Mouse (Mus musculus) CH12.LX (cell line): ENCODE results near the gene Gtf2ird2. TPM values are rescaled to one million over a fixed set of nuclear protein-coding genes. Genes with fewer than 3 reads are reported as not detected.

Source experiments
- DNase-seq: peaks from one replicate; pipeline ENCODE4 v3.0.0-alpha.2; 2013; ENCODE audit errors: extremely low read depth
- H3K27ac ChIP-seq: 2 replicates; pipeline ENCODE4 v1.5.1; 2012; ENCODE audit warnings: low read depth, mild to moderate bottlenecking, control low read depth, moderate library complexity; ENCODE audit not compliant: insufficient read depth
- H3K27me3 ChIP-seq: replicated peaks from 2 replicates; pipeline ENCODE3; 2012; ENCODE audit warnings: inconsistent platforms
- H3K36me3 ChIP-seq, 2 experiments: replicated peaks in 1 of 2; 2 replicates each; pipeline versions ENCODE3 to v1.6.1; 2012; ENCODE audit warnings: inconsistent platforms in 1 of 2, low read length in 1 of 2, mild to moderate bottlenecking in 1 of 2, mixed read lengths in 1 of 2, moderate library complexity in 1 of 2; ENCODE audit not compliant: control insufficient read depth in 1 of 2, insufficient read depth in 1 of 2
- H3K4me1 ChIP-seq, 2 experiments: 2 replicates each; pipeline ENCODE4 v1.6.1; 2012; ENCODE audit warnings: inconsistent platforms in 1 of 2, moderate library complexity in 1 of 2; ENCODE audit not compliant: insufficient read depth in 2 of 2, control insufficient read depth in 1 of 2
- H3K4me2 ChIP-seq: 2 replicates; pipeline ENCODE4 v1.6.1; 2012; ENCODE audit warnings: low read depth, mild to moderate bottlenecking, control low read depth; ENCODE audit not compliant: poor library complexity, insufficient read depth, severe bottlenecking
- H3K4me3 ChIP-seq, 3 experiments: fragments of 150-350 bp in 1 of 3; sonication (generic) in 1 of 3; replicated peaks in 1 of 3; 2 replicates each; pipeline versions ENCODE3 to v1.5.1; 2011 to 2012; ENCODE audit warnings: low read depth in 2 of 3, low read length in 2 of 3, mild to moderate bottlenecking in 2 of 3, moderate library complexity in 2 of 3, control low read depth in 1 of 3, improper control_type of control experiment in 1 of 3, inconsistent platforms in 1 of 3, mixed read lengths in 1 of 3; ENCODE audit not compliant: poor library complexity in 1 of 3
- H3K79me2 ChIP-seq: replicated peaks from 2 replicates; pipeline ENCODE4 v1.6.1; 2012; ENCODE audit warnings: mild to moderate bottlenecking, moderate library complexity; ENCODE audit not compliant: control insufficient read depth, poor library complexity, insufficient read depth, severe bottlenecking; ENCODE audit errors: extremely low read depth
- H3K9ac ChIP-seq: 2 replicates; pipeline ENCODE4 v1.6.1; 2012; ENCODE audit warnings: low read depth, mild to moderate bottlenecking, control low read depth, moderate library complexity; ENCODE audit not compliant: insufficient read depth
- H3K9me3 ChIP-seq: replicated peaks from 2 replicates; pipeline ENCODE3; 2012; ENCODE audit warnings: low read length, inconsistent platforms, mixed read lengths
- BHLHE40 ChIP-seq: IDR thresholded peaks from 2 replicates; pipeline ENCODE4 v1.6.1; 2011; ENCODE audit warnings: mild to moderate bottlenecking, low read depth, low read length, improper control_type of control experiment
- CHD1 ChIP-seq: IDR thresholded peaks from 2 replicates; pipeline ENCODE4 v1.6.1; 2012; ENCODE audit warnings: low read depth, low read length, improper control_type of control experiment, inconsistent platforms
- CTCF ChIP-seq, 2 experiments: IDR thresholded peaks in 1 of 2; conservative IDR thresholded peaks in 1 of 2; 2 replicates each; pipeline ENCODE4 v1.5.1; 2011 to 2012; ENCODE audit warnings: low read depth in 2 of 2, low read length in 2 of 2, improper control_type of control experiment in 1 of 2, inconsistent platforms in 1 of 2, mild to moderate bottlenecking in 1 of 2, moderate library complexity in 1 of 2
- E2F4 ChIP-seq: IDR thresholded peaks from 2 replicates; pipeline ENCODE4 v1.6.1; 2011; ENCODE audit warnings: low read depth, low read length, improper control_type of control experiment; ENCODE audit not compliant: insufficient replicate concordance
- ELF1 ChIP-seq: IDR thresholded peaks from 2 replicates; pipeline ENCODE4 v1.6.1; 2014; ENCODE audit warnings: low read depth, mild to moderate bottlenecking, inconsistent platforms, low read length, improper control_type of control experiment
- EP300 ChIP-seq: IDR thresholded peaks from 2 replicates; pipeline ENCODE4 v1.6.1; 2011; ENCODE audit warnings: low read length, improper control_type of control experiment
- ETS1 ChIP-seq: conservative IDR thresholded peaks from 2 replicates; pipeline ENCODE4 v1.6.1; 2012; ENCODE audit warnings: low read depth, mild to moderate bottlenecking, inconsistent platforms, low read length, improper control_type of control experiment, moderate library complexity
- IRF4 ChIP-seq: IDR thresholded peaks from 2 replicates; pipeline ENCODE4 v1.6.1; 2014; ENCODE audit warnings: low read depth, mild to moderate bottlenecking, inconsistent platforms, low read length, improper control_type of control experiment
- JUND ChIP-seq: conservative IDR thresholded peaks from 2 replicates; pipeline ENCODE4 v1.6.1; 2011; ENCODE audit warnings: low read depth, low read length, improper control_type of control experiment
- KAT2A ChIP-seq: IDR thresholded peaks from 2 replicates; pipeline ENCODE4 v1.6.1; 2012; ENCODE audit warnings: low read length, improper control_type of control experiment, inconsistent platforms; ENCODE audit not compliant: insufficient replicate concordance
- MAX ChIP-seq: IDR thresholded peaks from 2 replicates; pipeline ENCODE4 v1.6.1; 2011; ENCODE audit warnings: low read length, improper control_type of control experiment
- MAZ ChIP-seq: IDR thresholded peaks from 2 replicates; pipeline ENCODE4 v1.6.1; 2012; ENCODE audit warnings: low read depth, mild to moderate bottlenecking, inconsistent platforms, low read length, improper control_type of control experiment, moderate library complexity
- MEF2A ChIP-seq: IDR thresholded peaks from 2 replicates; pipeline ENCODE4 v1.6.1; 2014; ENCODE audit warnings: low read depth, mild to moderate bottlenecking, inconsistent platforms, low read length, improper control_type of control experiment, borderline replicate concordance
- MXI1 ChIP-seq: IDR thresholded peaks from 2 replicates; pipeline ENCODE4 v1.6.1; 2011; ENCODE audit warnings: mild to moderate bottlenecking, low read depth, low read length, improper control_type of control experiment
- POLR2A ChIP-seq: IDR thresholded peaks from 2 replicates; pipeline ENCODE4 v1.6.1; 2011; ENCODE audit warnings: low read depth, mild to moderate bottlenecking, improper control_type of control experiment, low read length
- POLR2AphosphoS2 ChIP-seq: IDR thresholded peaks from 2 replicates; pipeline ENCODE4 v1.6.1; 2011; ENCODE audit warnings: low read depth, low read length, improper control_type of control experiment
- RAD21 ChIP-seq: IDR thresholded peaks from 2 replicates; pipeline ENCODE4 v1.6.1; 2011; ENCODE audit warnings: low read depth, mild to moderate bottlenecking, low read length, improper control_type of control experiment, moderate library complexity
- RCOR1 ChIP-seq: conservative IDR thresholded peaks from 2 replicates; pipeline ENCODE4 v1.6.1; 2012; ENCODE audit warnings: low read depth, mild to moderate bottlenecking, inconsistent platforms, low read length, improper control_type of control experiment
- SIN3A ChIP-seq: IDR thresholded peaks from 2 replicates; pipeline ENCODE4 v1.6.1; 2012; ENCODE audit warnings: low read length, improper control_type of control experiment, inconsistent platforms
- SMC3 ChIP-seq: IDR thresholded peaks from 2 replicates; pipeline ENCODE4 v1.6.1; 2011; ENCODE audit warnings: low read depth, low read length, improper control_type of control experiment
- TCF12 ChIP-seq: IDR thresholded peaks from 2 replicates; pipeline ENCODE4 v1.6.1; 2014; ENCODE audit warnings: low read depth, mild to moderate bottlenecking, inconsistent platforms, low read length, improper control_type of control experiment
- UBTF ChIP-seq: IDR thresholded peaks from 2 replicates; pipeline ENCODE4 v1.6.1; 2012; ENCODE audit warnings: low read depth, mild to moderate bottlenecking, inconsistent platforms, low read length, improper control_type of control experiment, moderate library complexity
- USF1 ChIP-seq: IDR thresholded peaks from 2 replicates; pipeline ENCODE4 v1.6.1; 2014; ENCODE audit warnings: low read depth, mild to moderate bottlenecking, inconsistent platforms, low read length, improper control_type of control experiment
- USF2 ChIP-seq: conservative IDR thresholded peaks from 2 replicates; pipeline ENCODE4 v1.6.1; 2011; ENCODE audit warnings: low read depth, low read length, improper control_type of control experiment
- ZKSCAN1 ChIP-seq: IDR thresholded peaks from 2 replicates; pipeline ENCODE4 v1.6.1; 2012; ENCODE audit warnings: low read depth, inconsistent platforms, low read length, improper control_type of control experiment, borderline replicate concordance
- ZMIZ1 ChIP-seq: IDR thresholded peaks from 2 replicates; pipeline ENCODE4 v1.6.1; 2012; ENCODE audit warnings: low read depth, mild to moderate bottlenecking, inconsistent platforms, low read length, improper control_type of control experiment
- ZNF384 ChIP-seq: IDR thresholded peaks from 2 replicates; pipeline ENCODE4 v1.6.1; 2012; ENCODE audit warnings: low read depth, low read length, improper control_type of control experiment, inconsistent platforms
- dilution Hi-C: fragments of 300-500 bp; cut with MboI; formaldehyde crosslinking; loops from 2 replicates; pipeline ENCODE4 v1.14.3; 2020; ENCODE audit warnings: low sequenced_read_pairs; ENCODE audit not compliant: extremely low pct_unique_long_range_greater_than_20kb, extremely low pct_ligation_motif_present
- in situ Hi-C: fragments of 300-500 bp; cut with MboI; formaldehyde crosslinking; loops from 3 replicates; pipeline ENCODE4 v1.14.3; 2019; ENCODE audit warnings: low sequenced_read_pairs, low pct_ligation_motif_present, low pct_unique_long_range_greater_than_20kb, mixed read lengths
- polyA plus RNA-seq: library from polyadenylated mRNA; unstranded; fragments of >175 nt; gene quantifications from 2 replicates; pipeline ENCODE4 v1.2.1, GENCODE M21; 2012; ENCODE audit warnings: low read depth; ENCODE audit not compliant: insufficient read length
- total RNA-seq, 2 experiments: library from RNA; depleted of rRNA; stranded (reverse); fragments of 300-350 nt in 1 of 2; fragments of >200 nt in 1 of 2; gene quantifications; 2 replicates each; pipeline ENCODE4 v1.2.3; 2012 to 2014

Gtf2ird2 gene
- total and polyA plus RNA-seq, 3 experiments = 1.9 to 9.7 (median 4.7) TPM

- no peak overlapping the region for H3K27ac ChIP-seq
- no peak overlapping the region for H3K4me3 ChIP-seq
- in situ Hi-C loops = no loop called here
Observed at GRCm38 (mm10) chr5:134137933-134138332, 45.9 kb upstream of the Gtf2ird2 start.

DNA sequence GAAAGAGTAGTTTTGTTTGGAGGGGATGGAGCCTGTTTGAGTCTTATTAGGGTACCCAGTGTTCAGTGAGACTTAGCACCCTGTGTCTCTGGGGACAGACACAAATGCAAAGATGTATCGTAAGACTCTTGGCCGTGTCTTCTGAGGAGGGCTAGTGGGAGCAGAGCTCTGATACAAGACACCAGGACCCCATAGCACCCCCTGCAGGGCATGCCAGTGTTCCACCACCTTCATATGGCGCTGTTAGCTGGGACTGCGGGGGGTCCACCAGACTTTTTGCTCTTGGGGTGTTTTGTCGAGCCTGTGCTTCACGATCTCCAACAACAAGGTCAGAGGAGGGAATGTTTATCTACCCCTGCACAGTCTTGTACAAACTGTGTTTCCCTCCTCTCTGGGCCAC, 44.4 kb upstream of the Gtf2ird2 start:
- dilution Hi-C loops = no loop called here
- Histone ChIP-seq H3K36me3 (peaks cover 5 to 29% of the 10 kb centered on the region in 2 experiments), H3K4me2 (no peak overlapping the region), H3K4me3 (no peak overlapping the region), H3K79me2 (no peaks in the 10 kb centered on the region), H3K9me3 (peaks cover 20% of the 10 kb centered on the region), H3K4me1 (peaks cover 8 to 64% of the 10 kb centered on the region in 2 experiments), H3K27me3 (no peaks in the 10 kb centered on the region), H3K9ac (no peak overlapping the region), H3K27ac (no peak overlapping the region)
- DNase-seq = peak; percentile 75
- in situ Hi-C loops = no loop called here
- TF ChIP-seq SIN3A = no peak
- no peak for TF ChIP-seq USF1
- TF ChIP-seq IRF4 = no peak
- TF ChIP-seq POLR2AphosphoS2 = no peak
- no peak for TF ChIP-seq JUND
- no peak for TF ChIP-seq TCF12
- peak; percentile 21 for TF ChIP-seq RAD21
- TF ChIP-seq POLR2A = no peak
- no peak for TF ChIP-seq ETS1
- peak; percentile 37 for TF ChIP-seq SMC3
- TF ChIP-seq ZKSCAN1 = no peak
- TF ChIP-seq CTCF (conservative IDR thresholded peaks at IDR 0.05 in 1 of 2, IDR thresholded peaks at IDR 0.05 in 1 of 2; ENCODE audit: low read depth in 2 of 2, low read length in 2 of 2) = peak in 1 of 2 experiments; percentile 53; a peak in 2 of 4 replicates

More at GRCm38 (mm10) chr5:134137933-134138332, 45.9 kb upstream of the Gtf2ird2 start:
- dilution Hi-C loops = no loop called here
- H3K36me3 ChIP-seq = peaks cover 5 to 34% of the 10 kb centered on the region in 2 experiments
- H3K27me3 ChIP-seq = no peaks in the 10 kb centered on the region
- H3K79me2 ChIP-seq = no peaks in the 10 kb centered on the region
- no peak for TF ChIP-seq E2F4
- no peak; the same call in 1 of the 2 replicates for TF ChIP-seq ETS1
- TF ChIP-seq MXI1 = no peak
- TF ChIP-seq ELF1 = no peak
- TF ChIP-seq USF2 = no peak
- no peak for TF ChIP-seq ZMIZ1
- TF ChIP-seq MAX = no peak
- no peak for TF ChIP-seq UBTF
- no peak for TF ChIP-seq IRF4
- TF ChIP-seq RAD21 = no peak
- TF ChIP-seq CHD1 = no peak
- no peak for TF ChIP-seq BHLHE40
- TF ChIP-seq EP300 = peak; percentile 42; the same call in 1 of the 2 replicates
- TF ChIP-seq ZNF384 = peak; percentile 59
- TF ChIP-seq MEF2A = no peak; the same call in 1 of the 2 replicates
- no peak for TF ChIP-seq KAT2A
- TF ChIP-seq MAZ = peak; percentile 27; the same call in 1 of the 2 replicates
- no peak for TF ChIP-seq RCOR1
- TF ChIP-seq SMC3 = no peak
- H3K9me3 ChIP-seq = peaks cover 23% of the 10 kb centered on the region
- H3K4me1 ChIP-seq = peaks cover 4 to 58% of the 10 kb centered on the region in 2 experiments
- H3K9ac ChIP-seq = no peak overlapping the region
- no peak overlapping the region for H3K4me2 ChIP-seq
- DNase-seq = peak; percentile 80
